In genomic region chr14:20831141-20831910, GRCm38 (mm10) we compare ENCODE assay signal across 16 mouse cellular contexts. TPM values are rescaled to one million over a fixed set of nuclear protein-coding genes. Genes with fewer than 3 reads are reported as not detected.
DNase-seq lines count a peak whose midpoint lies in the region; TF ChIP-seq lines count a peak whose summit lies in the region.
"Had no signal": no experiment of that assay in that cellular context is flagged by ENCODE, and none has a peak within 500 bp of the region (broad histone marks: within the 10 kb centered on the region; RNA-seq: fewer than 3 reads in every experiment).

No protein-coding gene starts in this region.

- WGBS in kidney, adult 2 months = 52% methylated on average over 9 of the region's 9 CpGs

- TF ChIP-seq CTCF in kidney, adult 2 months (conservative IDR thresholded peaks at IDR 0.05; ENCODE audit: insufficient read depth, insufficient read length, low read depth, low read length) = no peak

- H3K36me3 ChIP-seq in kidney, adult 2 months (ENCODE audit: control insufficient read depth, insufficient read depth, low read length) = no peaks in the 10 kb centered on the region
- H3K36me3 ChIP-seq: embryonic facial prominence, embryonic 12.5 days; heart, embryonic 15.5 days; hindbrain, embryonic 15.5 days; neural tube, embryonic 13.5 days had no signal

- no peaks in the 10 kb centered on the region for H3K27me3 ChIP-seq in kidney, adult 2 months (replicated peaks; ENCODE audit: control insufficient read depth, insufficient read depth, low read length)
- H3K27me3 ChIP-seq: embryonic facial prominence, embryonic 12.5 days; heart, embryonic 15.5 days; hindbrain, embryonic 15.5 days; neural tube, embryonic 13.5 days had no signal

- DNase-seq in adrenal gland, adult 2 months = peak; percentile 53
- no peak for DNase-seq in adrenal gland, adult 8-10 months
- peak; percentile 16 for DNase-seq in kidney, adult 2 months
- DNase-seq in kidney, postnatal 36 days = no peak
- peak; percentile 41 for DNase-seq in right cerebral cortex, adult 18-20 months
- no peak for DNase-seq in right cerebral cortex, postnatal 36 days (ENCODE audit: low spot score in 2 of 2)
- DNase-seq in telencephalon, adult 2 months (ENCODE audit: low read depth, low spot score) = peak; percentile 64
- DNase-seq in ovary, postnatal 10 days (ENCODE audit: low spot score) = no peak
- DNase-seq: cerebellum, adult 9-10 months; liver; lung, adult 2 months; thymus, adult 18-20 months had no signal

- TF ChIP-seq POLR2A in kidney, adult 2 months (IDR thresholded peaks at IDR 0.05; ENCODE audit: low read depth, low read length) = no peak

- H3K4me1 ChIP-seq in kidney, adult 2 months (ENCODE audit: control insufficient read depth, insufficient read depth, low read length) = peaks cover 4% of the 10 kb centered on the region; the same call in 1 of the 2 replicates
- H3K4me1 ChIP-seq: embryonic facial prominence, embryonic 12.5 days had no signal

- no peak overlapping the region for H3K27ac ChIP-seq in kidney, adult 2 months (ENCODE audit: insufficient read depth, low read depth, low read length)
- H3K27ac ChIP-seq: embryonic facial prominence, embryonic 12.5 days; heart, embryonic 15.5 days; hindbrain, embryonic 15.5 days; neural tube, embryonic 13.5 days had no signal

- no peak overlapping the region for H3K4me3 ChIP-seq in kidney, adult 2 months (ENCODE audit: insufficient read depth, low read depth, low read length)
- H3K4me3 ChIP-seq: embryonic facial prominence, embryonic 12.5 days; heart, embryonic 15.5 days; hindbrain, embryonic 15.5 days; neural tube, embryonic 13.5 days had no signal

RNA-seq across cellular contexts. Expression of gene Plau, which starts 5.1 kb away (rescaled TPM):
- 10 to 100 TPM; 31.2 to 64.4 TPM for total RNA-seq in adrenal gland, adult 2 months (2021)
- polyA plus RNA-seq in adrenal gland, adult 2 months (2012; rRNA removed) = 1.8 and 1.9 TPM in 2 replicates
- 10 to 100 TPM; 22.1 to 48.3 (median 35.9) TPM for total RNA-seq in adrenal gland, adult 8-10 months (2022)
- 261 and 276 TPM in 2 replicates for polyA plus RNA-seq in kidney, adult 2 months (2012; rRNA removed)

RNA-seq across cellular contexts. Expression of gene Camk2g, which starts 37.4 kb away (rescaled TPM):
- 10 to 100 TPM; 51.4 to 67.7 TPM for total RNA-seq in adrenal gland, adult 2 months (2021)
- 41.7 and 42.8 TPM in 2 replicates for polyA plus RNA-seq in adrenal gland, adult 2 months (2012; rRNA removed)
- total RNA-seq in adrenal gland, adult 8-10 months (2022) = 10 to 100 TPM; 63.3 to 74.9 (median 69.1) TPM
- polyA plus RNA-seq in kidney, adult 2 months (2012; rRNA removed) = 15.4 and 16.0 TPM in 2 replicates

Comparison
In these comparisons a context has a peak if more than half of its experiments do, and no peak if none do; other contexts are left out.
1. DNase-seq: peak in adrenal gland, adult 2 months (single experiment), kidney, adult 2 months (single experiment), right cerebral cortex, adult 18-20 months (single experiment) and telencephalon, adult 2 months (single experiment); none in adrenal gland, adult 8-10 months (single experiment), kidney, postnatal 36 days (0 of 2), right cerebral cortex, postnatal 36 days (0 of 2) and ovary, postnatal 10 days (single experiment).